Mouse (Mus musculus) heart, embryonic 10.5 days (tissue): Measurements from ENCODE around the gene Ldlrap1. TPM values are rescaled to one million over a fixed set of nuclear protein-coding genes. Genes with fewer than 3 reads are reported as not detected.

Experiments used
- DNase-seq: peaks from one replicate; pipeline ENCODE4 v3.0.0-alpha.2; 2017; ENCODE audit warnings: low spot score
- H3K27ac ChIP-seq: fragments of 300-500 bp; sonication (generic); 2 replicates; pipeline ENCODE4 v1.5.1; 2016; ENCODE audit warnings: mild to moderate bottlenecking
- H3K27me3 ChIP-seq: fragments of 300-500 bp; sonication (generic); 2 replicates; pipeline ENCODE4 v1.6.1; 2016; ENCODE audit warnings: mild to moderate bottlenecking; ENCODE audit not compliant: poor library complexity, insufficient read depth, severe bottlenecking
- H3K36me3 ChIP-seq: fragments of 300-500 bp; sonication (generic); 2 replicates; pipeline ENCODE4 v1.6.1; 2016; ENCODE audit warnings: mild to moderate bottlenecking, moderate library complexity
- H3K4me1 ChIP-seq: fragments of 300-500 bp; sonication (generic); 2 replicates; pipeline ENCODE4 v1.6.1; 2016; ENCODE audit warnings: mild to moderate bottlenecking
- H3K4me3 ChIP-seq: fragments of 300-500 bp; sonication (generic); 2 replicates; pipeline ENCODE4 v1.5.1; 2016; ENCODE audit warnings: mild to moderate bottlenecking, moderate library complexity
- H3K9me3 ChIP-seq: fragments of 300-500 bp; sonication (generic); 2 replicates; pipeline ENCODE4 v1.6.1; 2016; ENCODE audit warnings: mild to moderate bottlenecking, moderate library complexity
- WGBS: fragments of 180-500 bp; shearing (Covaris S2); methylation state at CpG from one replicate; pipeline ENCODE4 v1.1.7; 2016; 5-methylcytosine and 5-hydroxymethylcytosine counted together
- polyA plus RNA-seq: library from polyadenylated mRNA; unstranded; fragments of >200 nt; fragmentation: Nextera tagmentation; extraction: Ambion mirVana; gene quantifications from 2 replicates; pipeline ENCODE4 v1.2.1, GENCODE M21; 2016

Ldlrap1 gene
- 17.6 and 17.8 TPM in 2 replicates for polyA plus RNA-seq

DNA sequence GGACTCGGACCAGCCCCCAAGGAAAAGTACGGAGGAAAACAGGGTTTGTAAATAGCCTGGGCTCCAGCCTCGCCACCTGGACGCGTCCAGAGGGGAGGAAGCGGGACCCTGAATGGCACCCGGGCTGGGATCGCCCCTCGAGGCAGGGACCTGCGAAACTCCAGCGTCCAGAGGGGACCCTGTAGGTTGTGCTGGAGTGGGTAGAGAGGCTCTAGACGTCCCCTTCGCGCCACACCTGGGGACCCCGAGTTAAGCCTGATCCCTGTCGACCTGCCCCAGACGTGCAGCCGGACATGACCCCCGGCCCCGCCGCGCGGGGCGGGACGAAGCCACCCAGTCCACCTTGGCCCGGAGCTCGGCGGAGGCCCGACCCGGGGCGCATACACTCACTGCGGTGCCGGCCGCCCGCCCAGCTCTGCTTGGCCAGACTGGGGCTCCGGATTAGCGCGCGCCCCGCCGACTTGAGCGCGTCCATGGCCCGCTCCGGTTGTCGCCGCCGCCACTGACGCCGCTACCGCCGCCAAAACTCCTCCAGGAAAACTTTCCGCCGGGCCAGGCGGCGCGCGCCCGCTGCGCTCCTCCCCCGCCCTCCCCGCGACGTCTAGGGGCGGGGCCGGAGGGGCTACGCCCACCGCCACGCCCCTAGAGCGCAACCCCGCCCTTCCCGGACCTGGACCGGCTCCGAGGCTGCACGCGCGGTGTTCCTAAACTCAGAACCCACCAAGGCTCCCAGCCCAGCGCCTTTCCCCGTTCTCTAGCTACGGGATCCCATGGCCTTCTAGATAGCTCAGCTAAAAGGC lies at the start of gene Ldlrap1:
Ldlrap1 (minus strand) TSS at position 599 of the 800 bp plus-strand sequence.
- Histone ChIP-seq H3K36me3 (no peaks in the 10 kb centered on the region), H3K27ac (peak within 1 kb of the TSS; percentile 95), H3K4me1 (peaks cover 61% of the 10 kb centered on the region), H3K27me3 (peaks cover 17% of the 10 kb centered on the region), H3K4me3 (peak within 1 kb of the TSS; percentile 95), H3K9me3 (no peaks in the 10 kb centered on the region)
- DNase-seq = peak; percentile 87
- WGBS = under 1% methylated on average over 77 of the region's 80 CpGs

DNA sequence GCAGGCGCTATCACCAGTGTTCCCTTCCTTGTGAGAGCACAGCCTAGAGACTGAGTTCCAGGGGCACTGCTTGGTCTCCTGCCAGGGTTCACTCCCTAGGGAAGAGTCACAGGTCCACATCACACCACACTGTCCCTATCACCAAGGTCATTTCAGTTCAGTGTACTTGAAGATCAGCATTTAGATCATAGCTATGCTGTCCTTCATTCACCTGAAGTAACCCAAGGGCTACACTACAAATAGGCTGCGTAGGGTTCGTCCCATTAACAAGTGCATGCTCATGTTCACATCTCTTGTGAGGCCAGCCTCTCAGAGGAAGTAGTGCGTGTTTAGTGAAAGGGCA lies 46.4 kb upstream of the Ldlrap1 start:
- Histone ChIP-seq H3K4me3 (no peak overlapping the region), H3K36me3 (peaks cover 50% of the 10 kb centered on the region), H3K27ac (no peak overlapping the region), H3K9me3 (no peaks in the 10 kb centered on the region), H3K27me3 (no peaks in the 10 kb centered on the region), H3K4me1 (0 out of 2 replicates have a peak, but pooled peaks cover 6% of the 10 kb centered on the region)
- whole genome bisulfite sequencing = 85% methylated on average over 4 of the region's 4 CpGs
- no peak for DNase-seq

DNA sequence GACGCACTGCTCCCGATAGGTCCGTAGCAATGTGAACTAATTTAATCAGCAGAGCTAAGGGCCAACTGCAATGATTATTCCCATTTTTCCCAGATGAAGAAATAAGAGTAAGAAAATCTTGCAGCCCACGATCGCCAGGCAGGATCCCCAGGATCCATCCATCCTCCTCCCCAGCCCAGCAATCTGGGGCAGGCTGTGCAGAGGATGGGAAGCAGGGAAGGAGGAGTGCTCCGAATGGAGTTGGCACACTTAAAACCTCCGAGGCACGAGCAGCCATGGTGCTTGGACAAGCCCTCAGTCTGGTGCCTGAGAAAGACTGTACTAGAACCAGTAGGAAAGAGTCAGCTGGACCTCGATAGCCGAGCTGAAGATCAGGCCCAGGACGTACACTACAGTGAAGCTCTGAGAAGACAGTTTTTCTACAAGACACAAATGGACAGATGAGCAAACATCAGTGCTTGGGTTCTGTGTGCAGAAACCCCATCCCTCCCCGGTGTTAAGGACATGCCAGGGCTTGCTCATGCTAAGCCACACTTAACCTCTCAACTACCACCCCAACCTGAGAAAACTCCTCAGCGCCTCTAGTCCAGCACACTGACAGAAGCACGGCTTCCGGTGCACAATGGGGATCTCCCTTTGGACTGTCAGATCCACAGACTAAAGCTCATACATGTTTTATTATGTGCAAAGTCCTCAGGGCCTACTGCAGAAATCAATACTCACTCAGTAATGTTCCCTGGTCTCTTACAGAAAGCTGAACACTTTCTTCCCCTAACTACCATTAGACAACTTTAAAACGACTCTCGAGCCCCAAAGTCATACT lies 45.8 kb upstream of the Ldlrap1 start:
- Histone ChIP-seq H3K9me3 (no peaks in the 10 kb centered on the region), H3K27me3 (no peaks in the 10 kb centered on the region), H3K27ac (no peak overlapping the region), H3K4me1 (0 out of 2 replicates have a peak, but pooled peaks cover 6% of the 10 kb centered on the region), H3K4me3 (no peak overlapping the region), H3K36me3 (peaks cover 56% of the 10 kb centered on the region)
- WGBS = 92% methylated on average over 17 of the region's 17 CpGs
- DNase-seq = no peak

DNA sequence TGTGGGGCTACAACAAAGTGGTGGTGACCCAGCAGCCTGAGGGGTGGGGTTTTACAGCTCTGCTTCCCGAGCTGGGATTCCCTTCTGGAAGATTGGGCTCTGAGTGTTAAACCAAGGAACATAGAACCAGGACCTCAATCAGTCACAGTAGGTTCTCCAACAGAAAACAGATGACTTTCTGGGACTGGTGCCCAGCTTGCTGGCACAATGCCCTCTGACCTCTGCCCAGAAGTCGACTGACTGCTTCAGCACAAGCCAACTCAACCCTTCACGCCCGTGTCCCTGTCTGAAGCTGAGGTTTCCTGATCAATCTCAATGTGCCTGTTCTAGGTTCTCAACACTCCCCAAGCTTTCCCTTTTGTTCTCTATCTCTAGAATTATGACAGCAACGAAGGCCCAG lies 36.9 kb upstream of the Ldlrap1 start:
- H3K36me3 ChIP-seq = peaks cover 83% of the 10 kb centered on the region
- DNase-seq = no peak
- H3K27me3 ChIP-seq = no peaks in the 10 kb centered on the region
- peaks cover 9% of the 10 kb centered on the region for H3K4me1 ChIP-seq
- H3K27ac ChIP-seq = no peak overlapping the region
- no peaks in the 10 kb centered on the region for H3K9me3 ChIP-seq
- no peak overlapping the region for H3K4me3 ChIP-seq
- 77% methylated on average over 5 of the region's 5 CpGs for WGBS

DNA sequence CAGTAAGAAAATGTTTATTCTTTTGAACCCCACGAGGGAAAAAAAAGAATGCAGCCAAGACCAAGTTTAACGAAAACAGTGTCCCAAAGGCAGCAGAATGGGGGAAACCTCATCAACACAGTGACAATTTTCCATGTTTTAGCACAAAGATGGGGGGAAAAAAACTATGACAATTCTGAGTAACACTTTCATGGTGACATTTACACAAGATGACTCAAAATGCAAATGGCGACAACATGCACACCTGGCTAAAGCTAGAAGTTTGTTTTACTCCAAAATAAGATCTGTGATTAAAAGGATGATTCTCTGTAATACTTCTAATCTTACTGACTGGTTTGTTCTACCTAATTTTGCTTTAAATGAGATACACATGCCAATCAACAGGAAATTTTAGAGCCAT lies 34.9 kb upstream of the Ldlrap1 start:
- Histone ChIP-seq H3K36me3 (peaks cover 66% of the 10 kb centered on the region), H3K4me3 (no peak overlapping the region), H3K27me3 (no peaks in the 10 kb centered on the region), H3K9me3 (no peaks in the 10 kb centered on the region), H3K27ac (no peak overlapping the region), H3K4me1 (peaks cover 18% of the 10 kb centered on the region)
- DNase-seq = no peak
- 82% methylated on average over 3 of the region's 3 CpGs for WGBS

DNA sequence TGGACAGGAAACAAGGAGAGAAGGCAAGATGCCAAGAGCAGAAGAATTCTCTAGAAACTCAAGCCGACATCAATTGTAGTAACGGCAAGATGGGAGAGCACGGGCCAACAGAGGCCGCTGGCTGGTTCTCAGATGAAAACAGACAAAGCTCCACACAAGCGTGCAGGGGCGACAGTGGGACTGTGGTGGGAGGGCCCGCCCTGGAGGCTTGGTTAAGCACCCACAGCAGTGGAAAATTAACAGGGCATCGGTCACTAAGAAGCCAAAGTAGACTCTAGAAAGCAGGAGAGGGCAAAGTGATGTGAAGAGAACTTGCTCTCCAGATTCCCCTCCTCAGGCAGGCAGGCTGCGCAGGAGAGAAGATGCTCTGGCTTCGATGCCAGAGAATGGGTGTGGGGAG lies 34.3 kb upstream of the Ldlrap1 start:
- no peak overlapping the region for H3K4me3 ChIP-seq
- H3K4me1 ChIP-seq = peaks cover 24% of the 10 kb centered on the region
- no peak overlapping the region for H3K27ac ChIP-seq
- H3K36me3 ChIP-seq = peaks cover 60% of the 10 kb centered on the region
- DNase-seq = no peak
- WGBS = 93% methylated on average over 10 of the region's 10 CpGs
- H3K9me3 ChIP-seq = no peaks in the 10 kb centered on the region
- H3K27me3 ChIP-seq = no peaks in the 10 kb centered on the region

DNA sequence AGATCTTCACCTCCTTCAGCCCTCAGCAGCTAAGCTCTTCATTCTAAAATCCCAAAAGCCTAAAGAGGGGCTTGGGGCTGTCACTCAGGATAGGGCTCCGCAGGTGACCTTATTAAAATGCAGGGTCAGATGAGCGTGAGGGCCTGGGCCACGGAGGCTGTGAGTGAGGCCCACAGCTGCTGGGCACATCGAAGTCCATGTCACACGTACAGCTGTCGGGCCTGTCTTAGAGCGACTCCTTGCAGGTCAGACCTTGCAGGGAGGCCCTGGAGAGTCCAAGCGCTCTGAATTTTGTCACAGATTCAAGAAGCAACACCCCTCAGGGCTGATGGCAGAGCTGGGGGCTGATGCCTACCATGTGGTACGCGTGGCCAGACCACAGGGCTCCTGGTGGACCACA lies 32.9 kb upstream of the Ldlrap1 start:
- no peak overlapping the region for H3K4me3 ChIP-seq
- no peak for DNase-seq
- no peaks in the 10 kb centered on the region for H3K9me3 ChIP-seq
- WGBS = 78% methylated on average over 10 of the region's 10 CpGs
- H3K36me3 ChIP-seq = peaks cover 46% of the 10 kb centered on the region
- peaks cover 37% of the 10 kb centered on the region for H3K4me1 ChIP-seq
- no peaks in the 10 kb centered on the region for H3K27me3 ChIP-seq
- H3K27ac ChIP-seq = no peak overlapping the region

DNA sequence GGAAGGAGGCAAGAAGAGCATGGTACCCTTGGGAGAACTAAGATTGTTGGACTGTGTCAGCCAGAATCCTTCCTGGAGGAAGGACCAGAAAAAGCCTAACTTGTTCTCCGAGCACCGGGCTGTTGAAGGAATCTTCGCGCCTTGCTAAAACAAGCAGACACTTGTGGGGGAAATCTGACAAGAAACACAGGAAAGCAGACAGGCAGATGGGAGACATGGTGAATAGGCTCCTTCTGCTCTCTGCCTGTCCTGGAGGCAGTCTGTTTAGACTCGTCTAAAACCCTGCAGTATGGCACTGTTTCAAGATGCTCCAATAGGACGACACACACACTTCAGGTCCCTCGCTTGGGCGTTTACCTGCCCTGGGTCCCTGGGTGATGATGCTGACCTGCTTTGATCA lies 32.3 kb upstream of the Ldlrap1 start:
- Histone ChIP-seq H3K9me3 (no peaks in the 10 kb centered on the region), H3K4me1 (peaks cover 37% of the 10 kb centered on the region), H3K4me3 (no peak overlapping the region), H3K36me3 (peaks cover 40% of the 10 kb centered on the region), H3K27me3 (no peaks in the 10 kb centered on the region), H3K27ac (no peak overlapping the region)
- 65% methylated on average over 8 of the region's 8 CpGs for whole genome bisulfite sequencing
- no peak for DNase-seq

DNA sequence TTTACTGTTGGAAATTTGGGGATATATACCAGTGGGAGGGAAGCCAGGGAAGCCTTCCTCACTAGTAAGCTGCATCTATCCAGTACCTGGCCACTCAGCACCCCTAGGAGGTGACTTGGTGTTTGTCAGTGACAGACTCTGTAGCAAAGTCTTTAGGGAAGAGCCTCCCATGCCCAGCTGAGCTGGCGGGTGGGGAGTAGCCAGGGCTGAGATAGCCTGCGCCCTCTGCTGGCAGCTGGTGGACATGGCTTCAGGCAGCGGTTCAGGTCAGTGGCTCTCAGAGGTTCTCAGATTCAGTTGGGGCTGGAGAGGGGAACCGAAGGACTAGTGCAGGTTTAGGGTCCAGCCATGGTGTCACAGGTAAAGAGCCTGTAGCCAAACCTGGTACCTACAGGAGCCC lies 31.4 kb upstream of the Ldlrap1 start:
- 13% methylated on average over 4 of the region's 4 CpGs for WGBS
- Histone ChIP-seq H3K4me3 (no peak overlapping the region), H3K9me3 (no peaks in the 10 kb centered on the region), H3K36me3 (peaks cover 32% of the 10 kb centered on the region), H3K4me1 (peaks cover 37% of the 10 kb centered on the region), H3K27me3 (no peaks in the 10 kb centered on the region), H3K27ac (no peak overlapping the region)
- DNase-seq = peak; percentile 87

DNA sequence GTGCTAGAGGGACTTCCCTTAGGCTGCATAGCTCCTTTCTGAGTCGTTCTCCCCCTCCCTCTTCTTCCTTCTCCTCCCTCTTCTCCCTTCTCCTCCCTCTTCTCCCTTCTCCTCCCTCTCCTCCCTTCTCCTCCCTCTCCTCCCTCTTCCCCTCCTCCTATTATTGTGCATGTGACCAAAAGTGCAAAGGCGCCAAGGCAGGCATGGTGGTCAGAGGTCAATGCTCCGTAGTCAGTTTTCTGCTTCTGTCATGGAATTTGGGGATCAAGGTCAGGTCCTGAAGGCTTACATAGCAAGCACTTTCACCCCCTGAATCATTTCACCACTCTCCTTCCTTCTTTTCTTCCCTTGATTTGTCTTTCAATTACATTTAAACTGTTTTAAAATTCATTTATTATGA lies 31.0 kb upstream of the Ldlrap1 start:
- 55% methylated on average over 3 of the region's 3 CpGs for WGBS
- Histone ChIP-seq H3K9me3 (no peaks in the 10 kb centered on the region), H3K4me3 (no peak overlapping the region), H3K36me3 (peaks cover 28% of the 10 kb centered on the region), H3K4me1 (peaks cover 37% of the 10 kb centered on the region), H3K27me3 (no peaks in the 10 kb centered on the region), H3K27ac (no peak overlapping the region)
- DNase-seq = no peak

DNA sequence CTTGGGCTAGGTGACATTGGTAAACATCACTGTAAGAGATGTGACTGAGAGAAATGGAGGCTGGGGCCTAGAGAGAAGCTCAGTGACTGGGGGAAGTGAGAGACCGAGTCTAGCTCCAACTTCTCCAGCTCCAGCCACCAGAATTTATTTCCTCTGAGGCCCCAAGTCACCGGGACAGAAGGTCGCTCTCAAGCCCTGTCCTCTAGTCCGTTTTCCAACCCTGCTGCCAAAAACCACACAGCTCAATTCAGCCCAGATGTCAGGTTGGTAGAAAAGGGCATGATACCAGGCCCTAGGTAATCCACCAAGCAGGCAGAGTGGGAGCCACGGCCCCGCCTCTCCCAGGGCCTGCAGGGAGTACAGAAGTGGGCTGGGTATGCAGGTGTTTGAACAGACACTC lies 29.8 kb upstream of the Ldlrap1 start:
- Histone ChIP-seq H3K9me3 (no peaks in the 10 kb centered on the region), H3K4me1 (peaks cover 37% of the 10 kb centered on the region), H3K36me3 (peaks cover 17% of the 10 kb centered on the region), H3K4me3 (no peak overlapping the region), H3K27ac (peak overlapping the region; percentile 47; the same call in 1 of the 2 replicates), H3K27me3 (no peaks in the 10 kb centered on the region)
- no peak for DNase-seq
- 75% methylated on average over 6 of the region's 6 CpGs for WGBS

DNA sequence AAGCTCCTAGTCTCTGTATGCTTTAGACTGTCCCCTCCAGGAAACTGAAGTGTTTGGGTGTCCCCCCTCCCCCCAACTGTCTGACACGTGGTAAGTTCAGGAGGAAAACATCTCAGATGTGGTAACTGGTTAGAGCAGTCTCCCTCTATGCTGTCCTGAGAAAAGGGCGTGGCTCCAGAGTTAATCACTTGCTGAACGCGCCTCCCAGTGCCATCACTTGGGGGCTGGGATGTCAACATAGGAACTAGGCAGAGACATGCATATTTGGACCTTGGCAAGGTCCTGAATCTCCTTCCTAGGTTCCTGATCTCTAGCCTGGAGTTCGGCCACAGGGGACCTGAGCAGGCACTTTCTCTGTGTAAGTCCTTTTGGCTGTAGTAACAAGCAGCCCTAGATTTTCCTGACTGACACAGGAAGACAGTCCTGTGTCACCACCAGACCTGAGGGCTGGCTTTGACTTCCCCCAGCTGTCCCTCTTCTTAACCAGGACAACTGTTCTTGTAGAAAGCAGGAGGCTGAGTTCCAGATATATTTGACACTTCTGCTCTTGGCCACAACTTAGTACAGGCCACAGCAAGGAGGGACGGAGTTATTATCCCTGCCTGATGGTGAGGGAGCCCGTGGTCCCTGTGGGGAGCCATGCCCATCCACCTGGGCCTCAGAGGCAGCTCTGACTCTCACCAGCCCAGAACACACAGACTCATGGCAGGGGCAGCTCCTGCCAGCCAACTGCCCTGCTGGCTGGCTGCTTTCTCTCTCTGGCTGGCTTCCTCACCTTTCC lies 28.9 kb upstream of the Ldlrap1 start:
- Histone ChIP-seq H3K9me3 (no peaks in the 10 kb centered on the region), H3K27me3 (no peaks in the 10 kb centered on the region), H3K4me1 (peaks cover 31% of the 10 kb centered on the region), H3K4me3 (no peak overlapping the region), H3K36me3 (peaks cover 8% of the 10 kb centered on the region), H3K27ac (peak overlapping the region; percentile 47; the same call in 1 of the 2 replicates)
- WGBS = 26% methylated on average over 7 of the region's 7 CpGs
- no peak for DNase-seq
